Mouse (Mus musculus) cortical plate, adult 2 months (tissue): ENCODE measurements around the gene Tex45. TPM values are rescaled to one million over a fixed set of nuclear protein-coding genes. Genes with fewer than 3 reads are reported as not detected.
A peak's percentile ranks its signal among the peaks of the same experiment; 100 is the strongest.

Source experiments
- H3K27ac ChIP-seq: fragments of 200-500 bp; 2 replicates; pipeline ENCODE4 v1.5.1; 2012; ENCODE audit warnings: low read length, control low read depth, inconsistent platforms; ENCODE audit not compliant: insufficient read depth
- H3K4me1 ChIP-seq: fragments of 200-500 bp; 2 replicates; pipeline ENCODE4 v1.6.1; 2011; ENCODE audit warnings: low read length; ENCODE audit not compliant: control insufficient read depth, insufficient read depth
- H3K4me3 ChIP-seq: fragments of 200-500 bp; 2 replicates; pipeline ENCODE4 v1.5.1; 2011; ENCODE audit warnings: mild to moderate bottlenecking, low read length, control low read depth; ENCODE audit not compliant: insufficient read depth
- CTCF ChIP-seq: fragments of 200-500 bp; IDR thresholded peaks from 2 replicates; pipeline ENCODE4 v1.5.1; 2011; ENCODE audit warnings: mild to moderate bottlenecking, control low read depth, low read length; ENCODE audit not compliant: insufficient read depth; ENCODE audit errors: extremely low read depth
- POLR2A ChIP-seq: fragments of 200-500 bp; IDR thresholded peaks from 2 replicates; pipeline ENCODE4 v1.6.1; 2011; ENCODE audit warnings: mild to moderate bottlenecking, low read length, control low read depth; ENCODE audit not compliant: insufficient read depth; ENCODE audit errors: extremely low read depth
- polyA plus RNA-seq: library from polyadenylated mRNA; depleted of rRNA; stranded (reverse); fragments of >200 nt; gene quantifications from 2 replicates; pipeline ENCODE4 v1.2.3, GENCODE M21; 2012

The Tex45 gene
- polyA plus RNA-seq, 1 experiment: 0.21 TPM

GRCm38 (mm10) chr8:3482240-3482740, 11.6 kb downstream of the Tex45 start:
- Histone ChIP-seq H3K4me3 (no peak overlapping the region), H3K4me1 (no peaks in the 10 kb centered on the region), H3K27ac (no peak overlapping the region)
- TF ChIP-seq POLR2A: no peak
- TF ChIP-seq CTCF: no peak

- TF ChIP-seq CTCF: no peak
- no peak for TF ChIP-seq POLR2A
- no peaks in the 10 kb centered on the region for H3K4me1 ChIP-seq
- H3K27ac ChIP-seq: no peak overlapping the region
- no peak overlapping the region for H3K4me3 ChIP-seq
Measured at GRCm38 (mm10) chr8:3483546-3483945, 12.9 kb downstream of the Tex45 start.

GRCm38 (mm10) chr8:3485192-3485591, 14.5 kb downstream of the Tex45 start:
- Histone ChIP-seq H3K27ac (no peak overlapping the region), H3K4me3 (no peak overlapping the region), H3K4me1 (no peaks in the 10 kb centered on the region)
- TF ChIP-seq POLR2A: no peak
- no peak for TF ChIP-seq CTCF

DNA sequence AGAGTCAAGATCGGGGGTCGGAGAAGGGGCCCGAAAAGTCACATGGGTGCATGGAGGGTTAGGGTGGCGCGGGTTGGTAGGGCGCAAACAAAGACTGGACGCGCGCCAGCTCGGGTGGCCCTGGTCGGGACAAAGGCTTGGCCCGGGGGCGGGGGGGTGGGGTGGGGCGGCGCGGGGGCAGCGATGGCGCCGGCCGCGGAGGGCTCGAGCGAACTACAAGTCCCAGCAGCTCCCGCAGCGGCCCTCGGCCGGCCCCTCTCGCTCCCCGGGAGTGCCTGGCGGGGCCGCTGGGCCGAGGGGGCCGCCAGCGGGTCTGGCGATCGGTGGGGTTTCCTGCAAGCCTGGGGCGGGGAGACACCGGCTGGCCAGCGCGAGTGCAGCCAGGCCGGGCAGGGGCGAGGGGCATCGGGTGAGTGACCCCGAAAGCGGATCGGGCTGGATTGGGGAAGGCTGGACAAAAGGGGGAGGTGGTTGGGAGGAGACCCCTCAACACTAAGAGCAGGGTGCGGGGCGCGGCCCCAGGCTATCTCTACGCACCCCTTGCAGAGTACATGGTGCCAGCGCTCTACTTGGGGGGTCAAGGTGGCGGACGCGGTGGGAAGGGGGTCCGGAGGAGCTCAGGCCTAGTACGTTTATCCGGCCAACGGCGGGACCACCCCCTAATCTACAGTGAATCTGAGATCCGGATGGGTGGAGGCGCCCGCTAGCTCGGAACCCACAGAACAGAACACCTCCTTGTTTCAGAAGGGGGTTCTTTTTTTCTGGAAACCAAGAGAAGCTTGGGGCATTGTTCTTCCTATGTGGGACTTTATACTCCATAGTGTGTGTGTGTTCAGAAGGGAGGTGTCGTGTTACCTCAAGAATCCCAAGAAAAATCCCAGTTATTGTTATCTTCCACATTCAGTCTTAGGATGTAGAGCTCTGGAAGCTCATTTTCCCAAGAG, 22.5 kb downstream of the Tex45 start, which contains the start of gene Zfp358:
Zfp358 (plus strand) TSS at position 238 of the 944 bp plus-strand sequence.
- Histone ChIP-seq H3K27ac (peak within 1 kb of the TSS; percentile 88), H3K4me3 (peak within 1 kb of the TSS; percentile 80), H3K4me1 (peaks cover 2% of the 10 kb centered on the region; the same call in 1 of the 2 replicates)
- 0 out of 2 replicates have a peak, but pooled peaks have one; percentile 13 for TF ChIP-seq POLR2A
- TF ChIP-seq CTCF: no peak

- H3K4me1 ChIP-seq: peaks cover 4% of the 10 kb centered on the region
- TF ChIP-seq CTCF: no peak
- TF ChIP-seq POLR2A: no peak
- peak overlapping the region; percentile 39; the same call in 1 of the 2 replicates for H3K27ac ChIP-seq
- peak overlapping the region; percentile 80 for H3K4me3 ChIP-seq
Measured at GRCm38 (mm10) chr8:3493845-3494208, 23.2 kb downstream of the Tex45 start.

DNA sequence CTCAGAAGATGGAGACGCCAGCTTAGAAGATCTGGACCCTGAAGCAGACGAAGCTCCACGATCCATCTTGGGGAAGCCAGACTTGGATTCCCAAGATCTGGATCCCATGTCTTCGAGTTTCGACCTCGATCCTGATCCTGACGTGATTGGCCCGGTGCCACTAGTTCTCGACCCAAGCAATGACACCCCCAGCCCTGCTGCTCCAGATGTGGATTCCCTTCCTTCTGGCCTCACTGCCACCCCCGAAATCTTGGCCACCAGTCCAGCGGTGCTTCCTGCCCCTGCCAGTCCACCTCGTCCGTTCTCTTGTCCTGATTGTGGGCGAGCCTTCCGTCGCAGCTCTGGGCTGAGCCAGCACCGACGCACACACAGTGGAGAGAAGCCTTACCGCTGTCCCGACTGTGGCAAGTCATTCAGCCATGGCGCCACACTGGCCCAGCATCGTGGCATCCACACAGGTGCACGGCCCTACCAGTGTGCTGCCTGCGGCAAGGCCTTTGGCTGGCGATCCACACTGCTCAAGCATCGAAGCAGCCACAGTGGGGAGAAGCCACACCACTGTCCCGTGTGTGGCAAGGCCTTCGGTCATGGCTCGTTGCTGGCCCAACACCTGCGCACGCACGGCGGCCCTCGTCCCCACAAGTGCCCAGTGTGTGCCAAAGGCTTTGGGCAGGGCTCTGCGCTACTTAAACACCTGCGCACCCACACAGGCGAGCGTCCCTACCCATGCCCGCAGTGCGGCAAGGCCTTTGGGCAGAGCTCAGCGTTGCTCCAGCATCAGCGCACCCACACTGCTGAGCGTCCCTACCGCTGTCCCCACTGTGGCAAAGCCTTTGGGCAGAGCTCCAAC, 25.1 kb downstream of the Tex45 start:
- TF ChIP-seq POLR2A (no peak), CTCF (no peak)
- Histone ChIP-seq H3K4me1 (peaks cover 4% of the 10 kb centered on the region), H3K4me3 (no peak overlapping the region), H3K27ac (no peak overlapping the region)

GRCm38 (mm10) chr8:3496428-3496748, 25.7 kb downstream of the Tex45 start:
- TF ChIP-seq CTCF (no peak), POLR2A (no peak)
- H3K4me1 ChIP-seq: peaks cover 7% of the 10 kb centered on the region
- H3K4me3 ChIP-seq: no peak overlapping the region
- no peak overlapping the region for H3K27ac ChIP-seq

GRCm38 (mm10) chr8:3498583-3498982, 27.9 kb downstream of the Tex45 start:
- TF ChIP-seq POLR2A (no peak), CTCF (no peak)
- H3K4me1 ChIP-seq: peaks cover 12% of the 10 kb centered on the region
- H3K4me3 ChIP-seq: no peak overlapping the region
- H3K27ac ChIP-seq: no peak overlapping the region

GRCm38 (mm10) chr8:3499751-3500150, 29.1 kb downstream of the Tex45 start:
- peak overlapping the region; percentile 40 for H3K4me3 ChIP-seq
- TF ChIP-seq POLR2A (no peak), CTCF (no peak)
- H3K27ac ChIP-seq: peak overlapping the region; percentile 3
- H3K4me1 ChIP-seq: peaks cover 10% of the 10 kb centered on the region
